Mouse (Mus musculus): Measurements from ENCODE around the gene Atpaf1. TPM values are rescaled to one million over a fixed set of nuclear protein-coding genes. Genes with fewer than 3 reads are reported as not detected.
A peak's percentile ranks its signal among the peaks of the same experiment; 100 is the strongest.

The Atpaf1 gene
- polyA plus RNA-seq, 2 experiments, result 8.5 to 22.0 TPM

GRCm38 (mm10) chr4:115855609-115856008 lies 71.0 kb downstream of the Atpaf1 start:
- ATAC-seq (ENCODE audit: insufficient read depth) (no peak), DNase-seq (ENCODE audit: low read depth in 3 of 3, low spot score in 3 of 3) (no peak)
- Histone ChIP-seq H3K9me3 (ENCODE audit: control insufficient read depth, low read length) (no peaks in the 10 kb centered on the region), H3K27ac (peak overlapping the region; percentile 88), H3K4me3 (ENCODE audit: insufficient read depth in 1 of 2, low read depth in 2 of 2, low read length in 2 of 2) (no peak overlapping the region), H3K9ac (replicated peaks) (peak overlapping the region; percentile 49), H3K4me2 (ENCODE audit: low read depth) (peak overlapping the region; percentile 65), H3K4me1 (replicated peaks; ENCODE audit: control insufficient read depth in 2 of 2, insufficient read depth in 2 of 2, low read length in 1 of 2) (peaks cover 41 to 62% of the 10 kb centered on the region in 2 experiments), H3K27me3 (ENCODE audit: control insufficient read depth, insufficient read depth, low read length) (no peaks in the 10 kb centered on the region), H3K36me3 (replicated peaks; ENCODE audit: control insufficient read depth, insufficient read depth, low read depth) (peaks cover 61% of the 10 kb centered on the region)
- 78% methylated on average over 4 of the region's 4 CpGs for WGBS (ENCODE audit: insufficient replicate concordance)
- TF ChIP-seq EP300 (IDR thresholded peaks at IDR 0.05; ENCODE audit: low read depth), result no peak
- TF ChIP-seq CTCF (IDR thresholded peaks at IDR 0.05; ENCODE audit: low read depth), result no peak

- Histone ChIP-seq H3K9ac (replicated peaks) (peak overlapping the region; percentile 49), H3K4me3 (ENCODE audit: insufficient read depth in 1 of 2, low read depth in 2 of 2, low read length in 2 of 2) (peak overlapping the region; percentile 14 to 18; a peak in 1 of 4 replicates), H3K27ac (peak overlapping the region; percentile 88), H3K27me3 (ENCODE audit: control insufficient read depth, insufficient read depth, low read length) (no peaks in the 10 kb centered on the region), H3K9me3 (ENCODE audit: control insufficient read depth, low read length) (no peaks in the 10 kb centered on the region), H3K4me1 (replicated peaks; ENCODE audit: control insufficient read depth in 2 of 2, insufficient read depth in 2 of 2, low read length in 1 of 2) (peaks cover 37 to 57% of the 10 kb centered on the region in 2 experiments), H3K36me3 (replicated peaks; ENCODE audit: control insufficient read depth, insufficient read depth, low read depth) (peaks cover 61% of the 10 kb centered on the region), H3K4me2 (ENCODE audit: low read depth) (peak overlapping the region; percentile 65)
- TF ChIP-seq EP300 (IDR thresholded peaks at IDR 0.05; ENCODE audit: low read depth) (peak; percentile 78), CTCF (IDR thresholded peaks at IDR 0.05; ENCODE audit: low read depth) (no peak)
- peak; percentile 79 to 83 (median 79) for DNase-seq (ENCODE audit: low read depth in 3 of 3, low spot score in 3 of 3)
- 15% methylated on average over 4 of the region's 4 CpGs for WGBS (ENCODE audit: insufficient replicate concordance)
- ATAC-seq (ENCODE audit: insufficient read depth), result peak; percentile 96
Observed at GRCm38 (mm10) chr4:115856282-115856681, 71.7 kb downstream of the Atpaf1 start.

GRCm38 (mm10) chr4:115857293-115857883 lies 72.8 kb downstream of the Atpaf1 start:
- H3K4me3 ChIP-seq (ENCODE audit: insufficient read depth in 1 of 2, low read depth in 2 of 2, low read length in 2 of 2), result no peak overlapping the region
- no peak for ATAC-seq (ENCODE audit: insufficient read depth)
- WGBS (ENCODE audit: insufficient replicate concordance), result 58% methylated on average over 9 of the region's 9 CpGs
- H3K9me3 ChIP-seq (ENCODE audit: control insufficient read depth, low read length), result no peaks in the 10 kb centered on the region
- TF ChIP-seq CTCF (IDR thresholded peaks at IDR 0.05; ENCODE audit: low read depth), result no peak
- H3K27me3 ChIP-seq (ENCODE audit: control insufficient read depth, insufficient read depth, low read length), result no peaks in the 10 kb centered on the region
- no peak for DNase-seq (ENCODE audit: low read depth in 3 of 3, low spot score in 3 of 3)
- H3K27ac ChIP-seq, result peak overlapping the region; percentile 88
- H3K9ac ChIP-seq (replicated peaks), result peak overlapping the region; percentile 28
- peaks cover 61% of the 10 kb centered on the region for H3K36me3 ChIP-seq (replicated peaks; ENCODE audit: control insufficient read depth, insufficient read depth, low read depth)
- peak overlapping the region; percentile 65 for H3K4me2 ChIP-seq (ENCODE audit: low read depth)
- peaks cover 37 to 55% of the 10 kb centered on the region in 2 experiments for H3K4me1 ChIP-seq (replicated peaks; ENCODE audit: control insufficient read depth in 2 of 2, insufficient read depth in 2 of 2, low read length in 1 of 2)

GRCm38 (mm10) chr4:115863352-115863751 lies 78.7 kb downstream of the Atpaf1 start:
- Histone ChIP-seq H3K27me3 (ENCODE audit: control insufficient read depth, insufficient read depth, low read length) (no peaks in the 10 kb centered on the region), H3K9me3 (ENCODE audit: control insufficient read depth, low read length) (no peaks in the 10 kb centered on the region), H3K4me2 (ENCODE audit: low read depth) (no peak overlapping the region), H3K4me3 (ENCODE audit: insufficient read depth in 1 of 2, low read depth in 2 of 2, low read length in 2 of 2) (no peak overlapping the region), H3K27ac (no peak overlapping the region), H3K9ac (replicated peaks) (no peak overlapping the region), H3K4me1 (replicated peaks; ENCODE audit: control insufficient read depth in 2 of 2, insufficient read depth in 2 of 2, low read length in 1 of 2) (peaks cover 0 to 8% of the 10 kb centered on the region in 2 experiments; a peak in 3 of 4 replicates), H3K36me3 (replicated peaks; ENCODE audit: control insufficient read depth, insufficient read depth, low read depth) (peaks cover 73% of the 10 kb centered on the region)
- TF ChIP-seq EP300 (IDR thresholded peaks at IDR 0.05; ENCODE audit: low read depth) (no peak), CTCF (IDR thresholded peaks at IDR 0.05; ENCODE audit: low read depth) (no peak)
- ATAC-seq (ENCODE audit: insufficient read depth), result no peak
- 89% methylated on average over 7 of the region's 7 CpGs for WGBS (ENCODE audit: insufficient replicate concordance)
- DNase-seq (ENCODE audit: low read depth in 3 of 3, low spot score in 3 of 3), result no peak

GRCm38 (mm10) chr4:115863880-115864279 lies 79.3 kb downstream of the Atpaf1 start:
- DNase-seq (ENCODE audit: low read depth in 3 of 3, low spot score in 3 of 3) (no peak), ATAC-seq (ENCODE audit: insufficient read depth) (no peak)
- WGBS (ENCODE audit: insufficient replicate concordance), result 86% methylated on average over 10 of the region's 10 CpGs
- Histone ChIP-seq H3K9ac (replicated peaks) (no peak overlapping the region), H3K4me3 (ENCODE audit: insufficient read depth in 1 of 2, low read depth in 2 of 2, low read length in 2 of 2) (no peak overlapping the region), H3K27me3 (ENCODE audit: control insufficient read depth, insufficient read depth, low read length) (no peaks in the 10 kb centered on the region), H3K9me3 (ENCODE audit: control insufficient read depth, low read length) (no peaks in the 10 kb centered on the region), H3K4me1 (replicated peaks; ENCODE audit: control insufficient read depth in 2 of 2, insufficient read depth in 2 of 2, low read length in 1 of 2) (peaks cover 0 to 5% of the 10 kb centered on the region in 2 experiments; a peak in 1 of 4 replicates), H3K36me3 (replicated peaks; ENCODE audit: control insufficient read depth, insufficient read depth, low read depth) (peaks cover 75% of the 10 kb centered on the region), H3K27ac (no peak overlapping the region), H3K4me2 (ENCODE audit: low read depth) (no peak overlapping the region)
- TF ChIP-seq EP300 (IDR thresholded peaks at IDR 0.05; ENCODE audit: low read depth) (no peak), CTCF (IDR thresholded peaks at IDR 0.05; ENCODE audit: low read depth) (no peak)

Other genes with a start within 250 kb of the Atpaf1 start
- 0.06 and 0.34 TPM in 2 replicates for gene Cyp4a31, start 221.2 kb upstream of the Atpaf1 start, polyA plus RNA-seq (2012; rRNA removed)
- 0.04 and 0.16 TPM in 2 replicates for gene Cyp4a31, start 221.2 kb upstream of the Atpaf1 start, polyA plus RNA-seq (2014; fragmentation: Nextera tagmentation; extraction: Ambion mirVana)
- gene Cyp4a32, start 183.8 kb upstream of the Atpaf1 start, polyA plus RNA-seq (2012; rRNA removed), result not detected in 2 replicates
- not detected in 2 replicates for gene Cyp4a32, start 183.8 kb upstream of the Atpaf1 start, polyA plus RNA-seq (2014; fragmentation: Nextera tagmentation; extraction: Ambion mirVana)
- gene Cyp4b1, start 137.1 kb upstream of the Atpaf1 start, polyA plus RNA-seq (2012; rRNA removed), result 1.1 TPM in 2 replicates
- 1.6 and 2.2 TPM in 2 replicates for gene Cyp4b1, start 137.1 kb upstream of the Atpaf1 start, polyA plus RNA-seq (2014; fragmentation: Nextera tagmentation; extraction: Ambion mirVana)
- 6.0 and 6.9 TPM in 2 replicates for gene Efcab14, start 47.1 kb upstream of the Atpaf1 start, polyA plus RNA-seq (2012; rRNA removed)
- 12.0 and 12.6 TPM in 2 replicates for gene Efcab14, start 47.1 kb upstream of the Atpaf1 start, polyA plus RNA-seq (2014; fragmentation: Nextera tagmentation; extraction: Ambion mirVana)
- 0.07 TPM in 1 of 2 replicates, not detected in the other for gene Tex38, start 3.8 kb upstream of the Atpaf1 start, polyA plus RNA-seq (2012; rRNA removed)
- gene Tex38, start 3.8 kb upstream of the Atpaf1 start, polyA plus RNA-seq (2014; fragmentation: Nextera tagmentation; extraction: Ambion mirVana), result not detected in 2 replicates
- gene Mob3c, start 43.3 kb downstream of the Atpaf1 start, polyA plus RNA-seq (2012; rRNA removed), result 3.6 and 5.6 TPM in 2 replicates
- 4.2 and 5.0 TPM in 2 replicates for gene Mob3c, start 43.3 kb downstream of the Atpaf1 start, polyA plus RNA-seq (2014; fragmentation: Nextera tagmentation; extraction: Ambion mirVana)
- gene Mknk1, start 54.4 kb downstream of the Atpaf1 start, polyA plus RNA-seq (2012; rRNA removed), result 29.1 and 34.8 TPM in 2 replicates
- 21.3 and 24.7 TPM in 2 replicates for gene Mknk1, start 54.4 kb downstream of the Atpaf1 start, polyA plus RNA-seq (2014; fragmentation: Nextera tagmentation; extraction: Ambion mirVana)
- gene Kncn, start 99.6 kb downstream of the Atpaf1 start, polyA plus RNA-seq (2012; rRNA removed), result 0.01 TPM in 1 of 2 replicates, not detected in the other
- gene Kncn, start 99.6 kb downstream of the Atpaf1 start, polyA plus RNA-seq (2014; fragmentation: Nextera tagmentation; extraction: Ambion mirVana), result 0.05 TPM in 1 of 2 replicates, not detected in the other
- gene 6430628N08Rik, start 105.9 kb downstream of the Atpaf1 start, polyA plus RNA-seq (2012; rRNA removed), result not detected in 2 replicates
- not detected in 2 replicates for gene 6430628N08Rik, start 105.9 kb downstream of the Atpaf1 start, polyA plus RNA-seq (2014; fragmentation: Nextera tagmentation; extraction: Ambion mirVana)
- not detected in 2 replicates for gene Dmbx1, start 155.1 kb downstream of the Atpaf1 start, polyA plus RNA-seq (2012; rRNA removed)
- gene Dmbx1, start 155.1 kb downstream of the Atpaf1 start, polyA plus RNA-seq (2014; fragmentation: Nextera tagmentation; extraction: Ambion mirVana), result not detected in 2 replicates
- 4.0 and 4.1 TPM in 2 replicates for gene Faah, start 233.1 kb downstream of the Atpaf1 start, polyA plus RNA-seq (2012; rRNA removed)
- 3.8 and 5.4 TPM in 2 replicates for gene Faah, start 233.1 kb downstream of the Atpaf1 start, polyA plus RNA-seq (2014; fragmentation: Nextera tagmentation; extraction: Ambion mirVana)